Mouse (Mus musculus): Measurements from ENCODE around the gene Gm8020. TPM values are rescaled to one million over a fixed set of nuclear protein-coding genes. Genes with fewer than 3 reads are reported as not detected.
"Not testable (repeated sequence)": the region's sequence is repeated elsewhere in the genome, so short reads cannot be mapped to it uniquely, and the experiment has no call there.

Gm8020 gene
- not detected in 2 replicates for polyA plus RNA-seq (2011; ENCODE audit: insufficient read depth, insufficient read length, low replicate concordance, missing spikeins)

DNA sequence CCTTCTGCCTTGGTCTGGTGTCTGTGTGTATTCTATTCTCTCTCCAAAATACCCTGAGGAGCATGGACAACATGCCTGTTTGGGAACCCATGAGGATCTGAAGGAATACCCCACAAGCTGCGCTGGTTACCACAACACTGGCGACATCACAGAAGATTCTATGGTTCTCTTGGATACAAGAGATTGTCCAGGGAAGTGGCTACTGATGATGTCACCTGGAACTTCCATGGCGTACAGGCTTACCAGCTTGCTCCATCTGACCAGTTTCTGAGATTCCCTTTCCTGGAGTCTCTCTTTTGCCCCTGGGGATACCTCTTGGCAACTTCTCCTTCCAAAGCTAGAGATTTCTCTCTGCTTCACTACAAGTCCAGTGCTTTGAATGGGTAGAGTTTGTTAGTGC lies at the start of gene Gm8020:
Gm8020 (minus strand) TSS at position 101 of the 400 bp plus-strand sequence.
- 84% methylated on average over 2 of the region's 3 CpGs for WGBS
- not testable (repeated sequence) for H3K4me3 ChIP-seq (replicated peaks; ENCODE audit: control insufficient read depth, low read depth, low read length); H3K27ac ChIP-seq (ENCODE audit: control insufficient read depth, insufficient read depth, low read depth, low read length, poor library complexity); H3K4me1 ChIP-seq (ENCODE audit: control insufficient read depth, insufficient read depth, low read length)

DNA sequence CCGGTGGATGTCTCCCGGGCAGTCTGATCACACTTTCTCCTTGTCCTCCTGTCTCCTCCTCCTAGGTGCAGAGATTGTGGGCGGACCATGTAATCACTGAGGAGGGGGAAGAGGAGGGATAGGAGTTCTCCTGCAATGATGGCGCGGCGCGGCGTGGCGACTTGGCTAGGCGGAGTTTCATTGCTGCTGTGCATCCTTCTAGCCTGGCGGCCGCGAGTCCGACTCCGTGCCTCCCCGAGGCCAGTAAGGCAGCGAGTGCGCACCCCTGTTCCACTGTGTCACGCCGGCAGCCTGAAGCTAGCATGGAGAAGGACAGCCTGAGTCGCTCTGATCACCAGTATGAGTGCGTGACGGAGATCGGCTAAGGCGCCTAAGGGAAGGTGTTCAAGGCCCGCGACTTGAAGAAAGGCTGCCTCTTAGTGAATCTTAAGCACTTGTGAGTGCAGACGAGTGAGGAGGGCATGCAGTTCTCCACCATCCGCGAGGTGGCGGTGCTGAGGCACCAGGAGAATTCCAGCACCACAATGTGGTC lies 41.1 kb upstream of the Gm8020 start:
- H3K4me1 ChIP-seq (ENCODE audit: control insufficient read depth, insufficient read depth, low read length); H3K4me3 ChIP-seq (replicated peaks; ENCODE audit: control insufficient read depth, low read depth, low read length); H3K27ac ChIP-seq (ENCODE audit: control insufficient read depth, insufficient read depth, low read depth, low read length, poor library complexity): not testable (repeated sequence)
- WGBS: 16% methylated on average over 27 of the region's 31 CpGs

- H3K4me1 ChIP-seq (ENCODE audit: control insufficient read depth, insufficient read depth, low read length); H3K4me3 ChIP-seq (replicated peaks; ENCODE audit: control insufficient read depth, low read depth, low read length); H3K27ac ChIP-seq (ENCODE audit: control insufficient read depth, insufficient read depth, low read depth, low read length, poor library complexity): not testable (repeated sequence)
- WGBS: 23% methylated on average over 21 of the region's 29 CpGs
Observed at GRCm38 (mm10) chr14:42542316-42543169, 40.4 kb upstream of the Gm8020 start.

GRCm38 (mm10) chr14:42524182-42524581 lies 22.0 kb upstream of the Gm8020 start, which contains the start of gene Gm8024:
Gm8024 (minus strand) TSS chr14:42524282.
- WGBS: 86% methylated on average over 1 of the region's 3 CpGs
- H3K4me3 ChIP-seq (replicated peaks; ENCODE audit: control insufficient read depth, low read depth, low read length); H3K27ac ChIP-seq (ENCODE audit: control insufficient read depth, insufficient read depth, low read depth, low read length, poor library complexity); H3K4me1 ChIP-seq (ENCODE audit: control insufficient read depth, insufficient read depth, low read length): not testable (repeated sequence)

GRCm38 (mm10) chr14:42463581-42463980 lies 38.6 kb downstream of the Gm8020 start, which contains the start of gene Gm8011:
Gm8011 (plus strand) TSS chr14:42463881.
- not testable (repeated sequence) for H3K27ac ChIP-seq (ENCODE audit: control insufficient read depth, insufficient read depth, low read depth, low read length, poor library complexity); H3K4me3 ChIP-seq (replicated peaks; ENCODE audit: control insufficient read depth, low read depth, low read length); H3K4me1 ChIP-seq (ENCODE audit: control insufficient read depth, insufficient read depth, low read length)
- WGBS: 43% methylated on average over 2 of the region's 2 CpGs

Other genes starting within 250 kb of the Gm8020 start
- gene Gm17026, start 242.3 kb downstream of the Gm8020 start, polyA plus RNA-seq (2011; ENCODE audit: insufficient read depth, insufficient read length, low replicate concordance, missing spikeins): not detected in 2 replicates
- not detected in 2 replicates for gene Gm9611, start 205.0 kb downstream of the Gm8020 start, polyA plus RNA-seq (2011; ENCODE audit: insufficient read depth, insufficient read length, low replicate concordance, missing spikeins)
- not detected in 2 replicates for gene Gm7995, start 192.1 kb downstream of the Gm8020 start, polyA plus RNA-seq (2011; ENCODE audit: insufficient read depth, insufficient read length, low replicate concordance, missing spikeins)
- gene Gm8005, start 62.7 kb downstream of the Gm8020 start, polyA plus RNA-seq (2011; ENCODE audit: insufficient read depth, insufficient read length, low replicate concordance, missing spikeins): not detected in 2 replicates
- gene Gm8011, start 38.5 kb downstream of the Gm8020 start, polyA plus RNA-seq (2011; ENCODE audit: insufficient read depth, insufficient read length, low replicate concordance, missing spikeins): not detected in 2 replicates
- gene Gm8024, start 21.9 kb upstream of the Gm8020 start, polyA plus RNA-seq (2011; ENCODE audit: insufficient read depth, insufficient read length, low replicate concordance, missing spikeins): not detected in 2 replicates
- not detected in 2 replicates for gene Gm17124, start 97.5 kb upstream of the Gm8020 start, polyA plus RNA-seq (2011; ENCODE audit: insufficient read depth, insufficient read length, low replicate concordance, missing spikeins)
- gene Gm3633, start 139.6 kb upstream of the Gm8020 start, polyA plus RNA-seq (2011; ENCODE audit: insufficient read depth, insufficient read length, low replicate concordance, missing spikeins): not detected in 2 replicates
- gene Gm10378, start 153.6 kb upstream of the Gm8020 start, polyA plus RNA-seq (2011; ENCODE audit: insufficient read depth, insufficient read length, low replicate concordance, missing spikeins): not detected in 2 replicates